Mouse (Mus musculus): ENCODE data around the gene Ift43. TPM values are rescaled to one million over a fixed set of nuclear protein-coding genes. Genes with fewer than 3 reads are reported as not detected.

Gene Ift43
- polyA plus RNA-seq, 1 experiment from 2014 or later: 73.7 TPM

GRCm38 (mm10) chr12:86079202-86079667, 3.1 kb upstream of the Ift43 start:
- ATAC-seq: peak; percentile 82
- under 1% methylated on average over 31 of the region's 31 CpGs for WGBS
- no peaks in the 10 kb centered on the region for H3K9me3 ChIP-seq
- H3K27me3 ChIP-seq (replicated peaks): 0 out of 2 replicates have a peak, but pooled peaks cover 2% of the 10 kb centered on the region
- peak overlapping the region; percentile 54 for H3K9ac ChIP-seq
- H3K4me1 ChIP-seq (replicated peaks): peaks cover 15% of the 10 kb centered on the region
- H3K27ac ChIP-seq: peak overlapping the region; percentile 93
- H3K36me3 ChIP-seq: no peaks in the 10 kb centered on the region
- H3K4me2 ChIP-seq (replicated peaks): peak overlapping the region; percentile 92
- H3K4me3 ChIP-seq (replicated peaks): peak overlapping the region; percentile 52

- no peak for ATAC-seq
- WGBS: 92% methylated on average over 7 of the region's 7 CpGs
- no peaks in the 10 kb centered on the region for H3K36me3 ChIP-seq
These were observed 3.5 kb downstream of the Ift43 start for GRCm38 (mm10) chr12:86085873-86086272.

GRCm38 (mm10) chr12:86086550-86086949, 4.2 kb downstream of the Ift43 start:
- Histone ChIP-seq H3K27ac (no peak overlapping the region), H3K4me2 (replicated peaks) (no peak overlapping the region), H3K9me3 (no peaks in the 10 kb centered on the region), H3K36me3 (no peaks in the 10 kb centered on the region), H3K4me1 (replicated peaks) (peaks cover 7% of the 10 kb centered on the region), H3K9ac (no peak overlapping the region), H3K4me3 (replicated peaks) (no peak overlapping the region), H3K27me3 (replicated peaks) (no peaks in the 10 kb centered on the region)
- ATAC-seq: no peak
- 69% methylated on average over 8 of the region's 8 CpGs for WGBS

More at GRCm38 (mm10) chr12:86085873-86086272, 3.5 kb downstream of the Ift43 start:
- Histone ChIP-seq H3K9ac (no peak overlapping the region), H3K27me3 (replicated peaks) (no peaks in the 10 kb centered on the region), H3K4me1 (replicated peaks) (peaks cover 7% of the 10 kb centered on the region), H3K4me3 (replicated peaks) (no peak overlapping the region), H3K9me3 (no peaks in the 10 kb centered on the region), H3K27ac (no peak overlapping the region), H3K4me2 (replicated peaks) (no peak overlapping the region)

- Histone ChIP-seq H3K9ac (no peak overlapping the region), H3K4me2 (replicated peaks) (no peak overlapping the region), H3K36me3 (no peaks in the 10 kb centered on the region), H3K9me3 (no peaks in the 10 kb centered on the region), H3K27ac (no peak overlapping the region), H3K27me3 (replicated peaks) (no peaks in the 10 kb centered on the region), H3K4me3 (replicated peaks) (no peak overlapping the region), H3K4me1 (replicated peaks) (peaks cover 4% of the 10 kb centered on the region)
- ATAC-seq: no peak
- 81% methylated on average over 7 of the region's 7 CpGs for WGBS
These were observed 5.7 kb downstream of the Ift43 start for GRCm38 (mm10) chr12:86088042-86088441.

- Histone ChIP-seq H3K4me1 (replicated peaks) (no peaks in the 10 kb centered on the region), H3K36me3 (no peaks in the 10 kb centered on the region), H3K9ac (no peak overlapping the region), H3K27me3 (replicated peaks) (no peaks in the 10 kb centered on the region), H3K4me3 (replicated peaks) (no peak overlapping the region), H3K27ac (no peak overlapping the region), H3K9me3 (no peaks in the 10 kb centered on the region), H3K4me2 (replicated peaks) (no peak overlapping the region)
- ATAC-seq: no peak
- WGBS: 79% methylated on average over 4 of the region's 4 CpGs
These were observed 8.4 kb downstream of the Ift43 start for GRCm38 (mm10) chr12:86090764-86091163.

GRCm38 (mm10) chr12:86091601-86092132, 9.3 kb downstream of the Ift43 start:
- Histone ChIP-seq H3K4me1 (replicated peaks) (no peaks in the 10 kb centered on the region), H3K27ac (no peak overlapping the region), H3K4me2 (replicated peaks) (no peak overlapping the region), H3K36me3 (no peaks in the 10 kb centered on the region), H3K9me3 (no peaks in the 10 kb centered on the region), H3K4me3 (replicated peaks) (no peak overlapping the region), H3K27me3 (replicated peaks) (no peaks in the 10 kb centered on the region), H3K9ac (no peak overlapping the region)
- ATAC-seq: no peak
- WGBS: 63% methylated on average over 18 of the region's 18 CpGs

- H3K9ac ChIP-seq: no peak overlapping the region
- no peak overlapping the region for H3K27ac ChIP-seq
- no peak overlapping the region for H3K4me2 ChIP-seq (replicated peaks)
- no peaks in the 10 kb centered on the region for H3K36me3 ChIP-seq
- no peaks in the 10 kb centered on the region for H3K27me3 ChIP-seq (replicated peaks)
- no peak overlapping the region for H3K4me3 ChIP-seq (replicated peaks)
- 75% methylated on average over 4 of the region's 4 CpGs for WGBS
- no peaks in the 10 kb centered on the region for H3K4me1 ChIP-seq (replicated peaks)
- no peaks in the 10 kb centered on the region for H3K9me3 ChIP-seq
- 0 out of 2 replicates have a peak, but pooled peaks have one; percentile 61 for ATAC-seq
These were observed 11.7 kb downstream of the Ift43 start for GRCm38 (mm10) chr12:86094075-86094474.

- H3K4me3 ChIP-seq (replicated peaks): no peak overlapping the region
- H3K27ac ChIP-seq: no peak overlapping the region
- H3K4me2 ChIP-seq (replicated peaks): no peak overlapping the region
- WGBS: 91% methylated on average over 4 of the region's 4 CpGs
- no peak for ATAC-seq
- no peaks in the 10 kb centered on the region for H3K4me1 ChIP-seq (replicated peaks)
- no peaks in the 10 kb centered on the region for H3K27me3 ChIP-seq (replicated peaks)
- no peaks in the 10 kb centered on the region for H3K9me3 ChIP-seq
- no peak overlapping the region for H3K9ac ChIP-seq
- no peaks in the 10 kb centered on the region for H3K36me3 ChIP-seq
These were observed 13.5 kb downstream of the Ift43 start for GRCm38 (mm10) chr12:86095806-86096205.

- 87% methylated on average over 11 of the region's 11 CpGs for WGBS
- Histone ChIP-seq H3K4me2 (replicated peaks) (no peak overlapping the region), H3K36me3 (no peaks in the 10 kb centered on the region), H3K4me1 (replicated peaks) (no peaks in the 10 kb centered on the region), H3K27me3 (replicated peaks) (no peaks in the 10 kb centered on the region), H3K27ac (no peak overlapping the region), H3K4me3 (replicated peaks) (no peak overlapping the region), H3K9me3 (no peaks in the 10 kb centered on the region), H3K9ac (no peak overlapping the region)
- no peak for ATAC-seq
These were observed 15.4 kb downstream of the Ift43 start for GRCm38 (mm10) chr12:86097781-86098180.

- no peak for ATAC-seq
- no peak overlapping the region for H3K4me3 ChIP-seq (replicated peaks)
- no peaks in the 10 kb centered on the region for H3K9me3 ChIP-seq
- H3K9ac ChIP-seq: no peak overlapping the region
- no peaks in the 10 kb centered on the region for H3K27me3 ChIP-seq (replicated peaks)
- no peak overlapping the region for H3K27ac ChIP-seq
- WGBS: 80% methylated on average over 3 of the region's 3 CpGs
- no peak overlapping the region for H3K4me2 ChIP-seq (replicated peaks)
- H3K36me3 ChIP-seq: no peaks in the 10 kb centered on the region
- peaks cover 11% of the 10 kb centered on the region for H3K4me1 ChIP-seq (replicated peaks)
These were observed 18.4 kb downstream of the Ift43 start for GRCm38 (mm10) chr12:86100711-86101110.

GRCm38 (mm10) chr12:86102686-86103085, 20.3 kb downstream of the Ift43 start:
- peaks cover 11% of the 10 kb centered on the region for H3K4me1 ChIP-seq (replicated peaks)

GRCm38 (mm10) chr12:86103391-86103790, 21.1 kb downstream of the Ift43 start:
- no peak overlapping the region for H3K9ac ChIP-seq
- H3K27me3 ChIP-seq (replicated peaks): no peaks in the 10 kb centered on the region
- peaks cover 11% of the 10 kb centered on the region for H3K4me1 ChIP-seq (replicated peaks)
- H3K9me3 ChIP-seq: no peaks in the 10 kb centered on the region
- peak overlapping the region; percentile 62; the same call in 1 of the 2 replicates for H3K27ac ChIP-seq
- ATAC-seq: no peak
- WGBS: 60% methylated on average over 11 of the region's 11 CpGs
- H3K4me3 ChIP-seq (replicated peaks): no peak overlapping the region
- H3K4me2 ChIP-seq (replicated peaks): no peak overlapping the region
- no peaks in the 10 kb centered on the region for H3K36me3 ChIP-seq

More at GRCm38 (mm10) chr12:86102686-86103085, 20.3 kb downstream of the Ift43 start:
- Histone ChIP-seq H3K9me3 (no peaks in the 10 kb centered on the region), H3K9ac (no peak overlapping the region), H3K4me3 (replicated peaks) (no peak overlapping the region), H3K36me3 (no peaks in the 10 kb centered on the region), H3K27ac (no peak overlapping the region), H3K27me3 (replicated peaks) (no peaks in the 10 kb centered on the region), H3K4me2 (replicated peaks) (no peak overlapping the region)
- peak; percentile 48; the same call in 1 of the 2 replicates for ATAC-seq
- WGBS: 70% methylated on average over 8 of the region's 8 CpGs

- 27% methylated on average over 8 of the region's 8 CpGs for WGBS
These were observed 21.5 kb downstream of the Ift43 start for GRCm38 (mm10) chr12:86103852-86104251.

More at GRCm38 (mm10) chr12:86103852-86104251, 21.5 kb downstream of the Ift43 start:
- ATAC-seq: peak; percentile 35; the same call in 1 of the 2 replicates
- no peaks in the 10 kb centered on the region for H3K9me3 ChIP-seq
- H3K27me3 ChIP-seq (replicated peaks): no peaks in the 10 kb centered on the region
- peak overlapping the region; percentile 62; the same call in 1 of the 2 replicates for H3K27ac ChIP-seq
- H3K9ac ChIP-seq: no peak overlapping the region
- peaks cover 11% of the 10 kb centered on the region for H3K4me1 ChIP-seq (replicated peaks)
- H3K36me3 ChIP-seq: no peaks in the 10 kb centered on the region
- H3K4me3 ChIP-seq (replicated peaks): no peak overlapping the region
- no peak overlapping the region for H3K4me2 ChIP-seq (replicated peaks)

All from intestine, embryonic 15.5 days (tissue).